Mouse (Mus musculus): Measurements from ENCODE around the gene Olfr1259. TPM values are rescaled to one million over a fixed set of nuclear protein-coding genes. Genes with fewer than 3 reads are reported as not detected.
"Not testable (repeated sequence)": the region's sequence is repeated elsewhere in the genome, so short reads cannot be mapped to it uniquely, and the experiment has no call there.

Olfr1259 gene
- polyA plus RNA-seq (2014; fragmentation: Nextera tagmentation; extraction: Ambion mirVana), result not detected in 2 replicates

- no peaks in the 10 kb centered on the region for H3K36me3 ChIP-seq (ENCODE audit: control insufficient read depth, insufficient read depth, low read length)
- 81% methylated on average over 5 of the region's 5 CpGs for WGBS
- ATAC-seq (ENCODE audit: insufficient number of reproducible peaks, insufficient read depth, low FRiP score, low read depth), result no peak
- H3K4me2 ChIP-seq (ENCODE audit: low read length), result no peak within 1 kb of the TSS
- no peak within 1 kb of the TSS for H3K27ac ChIP-seq (replicated peaks in 1 of 2; ENCODE audit: control insufficient read depth in 1 of 2, insufficient read depth in 1 of 2, low read depth in 2 of 2, low read length in 2 of 2)
- H3K27me3 ChIP-seq (ENCODE audit: control insufficient read depth, insufficient read depth, low read length), result no peaks in the 10 kb centered on the region
- H3K4me1 ChIP-seq (ENCODE audit: control insufficient read depth in 2 of 2, insufficient read depth in 2 of 2, low read length in 2 of 2), result no peaks in the 10 kb centered on the region
- H3K9me3 ChIP-seq (ENCODE audit: control insufficient read depth, low read length), result no peaks in the 10 kb centered on the region
- H3K4me3 ChIP-seq (ENCODE audit: control insufficient read depth in 1 of 2, insufficient read depth in 1 of 2, low read depth in 1 of 2, low read length in 2 of 2), result no peak within 1 kb of the TSS
- no peak within 1 kb of the TSS for H3K9ac ChIP-seq (ENCODE audit: low read length)
Measured at GRCm38 (mm10) chr2:89948564-89948963, at the start of gene Olfr1259. TSS of gene Olfr1259 (minus strand) at chr2:89948664.

- H3K4me3 ChIP-seq (ENCODE audit: control insufficient read depth in 1 of 2, insufficient read depth in 1 of 2, low read depth in 1 of 2, low read length in 2 of 2), result no peak within 1 kb of the TSS
- H3K27ac ChIP-seq (replicated peaks in 1 of 2; ENCODE audit: control insufficient read depth in 1 of 2, insufficient read depth in 1 of 2, low read depth in 2 of 2, low read length in 2 of 2), result no peak within 1 kb of the TSS
- no peaks in the 10 kb centered on the region for H3K4me1 ChIP-seq (ENCODE audit: control insufficient read depth in 2 of 2, insufficient read depth in 2 of 2, low read length in 2 of 2)
- no peaks in the 10 kb centered on the region for H3K9me3 ChIP-seq (ENCODE audit: control insufficient read depth, low read length)
- ATAC-seq (ENCODE audit: insufficient number of reproducible peaks, insufficient read depth, low FRiP score, low read depth), result no peak
- no peak within 1 kb of the TSS for H3K9ac ChIP-seq (ENCODE audit: low read length)
- no peak within 1 kb of the TSS for H3K4me2 ChIP-seq (ENCODE audit: low read length)
- H3K36me3 ChIP-seq (ENCODE audit: control insufficient read depth, insufficient read depth, low read length), result no peaks in the 10 kb centered on the region
- no peaks in the 10 kb centered on the region for H3K27me3 ChIP-seq (ENCODE audit: control insufficient read depth, insufficient read depth, low read length)
Measured at GRCm38 (mm10) chr2:89990921-89991320, 42.5 kb upstream of the Olfr1259 start, which contains the start of gene Olfr1261. TSS of gene Olfr1261 (plus strand) at chr2:89991221.

- 87% methylated on average over 2 of the region's 2 CpGs for WGBS
Measured at GRCm38 (mm10) chr2:89977709-89978108, 29.2 kb upstream of the Olfr1259 start.

GRCm38 (mm10) chr2:89974184-89974583, 25.7 kb upstream of the Olfr1259 start, which contains the start of gene Olfr1260:
TSS of gene Olfr1260 (plus strand) at chr2:89974340.
- Histone ChIP-seq H3K9ac (ENCODE audit: low read length) (no peak within 1 kb of the TSS), H3K4me1 (ENCODE audit: control insufficient read depth in 2 of 2, insufficient read depth in 2 of 2, low read length in 2 of 2) (no peaks in the 10 kb centered on the region), H3K9me3 (ENCODE audit: control insufficient read depth, low read length) (no peaks in the 10 kb centered on the region), H3K36me3 (ENCODE audit: control insufficient read depth, insufficient read depth, low read length) (no peaks in the 10 kb centered on the region), H3K4me2 (ENCODE audit: low read length) (no peak within 1 kb of the TSS), H3K27me3 (ENCODE audit: control insufficient read depth, insufficient read depth, low read length) (no peaks in the 10 kb centered on the region), H3K27ac (replicated peaks in 1 of 2; ENCODE audit: control insufficient read depth in 1 of 2, insufficient read depth in 1 of 2, low read depth in 2 of 2, low read length in 2 of 2) (no peak within 1 kb of the TSS), H3K4me3 (ENCODE audit: control insufficient read depth in 1 of 2, insufficient read depth in 1 of 2, low read depth in 1 of 2, low read length in 2 of 2) (no peak within 1 kb of the TSS)
- WGBS, result 68% methylated on average over 2 of the region's 2 CpGs
- ATAC-seq (ENCODE audit: insufficient number of reproducible peaks, insufficient read depth, low FRiP score, low read depth), result no peak

More at GRCm38 (mm10) chr2:89977709-89978108, 29.2 kb upstream of the Olfr1259 start:
- no peak overlapping the region for H3K4me3 ChIP-seq (ENCODE audit: control insufficient read depth in 1 of 2, insufficient read depth in 1 of 2, low read depth in 1 of 2, low read length in 2 of 2)
- H3K36me3 ChIP-seq (ENCODE audit: control insufficient read depth, insufficient read depth, low read length), result no peaks in the 10 kb centered on the region
- no peaks in the 10 kb centered on the region for H3K9me3 ChIP-seq (ENCODE audit: control insufficient read depth, low read length)
- no peak for ATAC-seq (ENCODE audit: insufficient number of reproducible peaks, insufficient read depth, low FRiP score, low read depth)
- no peak overlapping the region for H3K4me2 ChIP-seq (ENCODE audit: low read length)
- no peak overlapping the region for H3K9ac ChIP-seq (ENCODE audit: low read length)
- no peaks in the 10 kb centered on the region for H3K4me1 ChIP-seq (ENCODE audit: control insufficient read depth in 2 of 2, insufficient read depth in 2 of 2, low read length in 2 of 2)
- H3K27ac ChIP-seq (replicated peaks in 1 of 2; ENCODE audit: control insufficient read depth in 1 of 2, insufficient read depth in 1 of 2, low read depth in 2 of 2, low read length in 2 of 2), result no peak overlapping the region
- no peaks in the 10 kb centered on the region for H3K27me3 ChIP-seq (ENCODE audit: control insufficient read depth, insufficient read depth, low read length)

- H3K4me1 ChIP-seq (ENCODE audit: control insufficient read depth in 2 of 2, insufficient read depth in 2 of 2, low read length in 2 of 2), result no peaks in the 10 kb centered on the region
- no peak for ATAC-seq (ENCODE audit: insufficient number of reproducible peaks, insufficient read depth, low FRiP score, low read depth)
- no peaks in the 10 kb centered on the region for H3K27me3 ChIP-seq (ENCODE audit: control insufficient read depth, insufficient read depth, low read length)
- H3K9me3 ChIP-seq (ENCODE audit: control insufficient read depth, low read length), result no peaks in the 10 kb centered on the region
- no peak within 1 kb of the TSS for H3K4me2 ChIP-seq (ENCODE audit: low read length)
- H3K27ac ChIP-seq (replicated peaks in 1 of 2; ENCODE audit: control insufficient read depth in 1 of 2, insufficient read depth in 1 of 2, low read depth in 2 of 2, low read length in 2 of 2), result no peak within 1 kb of the TSS
- H3K9ac ChIP-seq (ENCODE audit: low read length), result no peak within 1 kb of the TSS
- no peak within 1 kb of the TSS for H3K4me3 ChIP-seq (ENCODE audit: control insufficient read depth in 1 of 2, insufficient read depth in 1 of 2, low read depth in 1 of 2, low read length in 2 of 2)
- H3K36me3 ChIP-seq (ENCODE audit: control insufficient read depth, insufficient read depth, low read length), result no peaks in the 10 kb centered on the region
Measured at GRCm38 (mm10) chr2:89927009-89927408, 21.5 kb downstream of the Olfr1259 start, which contains the start of gene Olfr1258. TSS of gene Olfr1258 (plus strand) at chr2:89927309.

- H3K9me3 ChIP-seq (ENCODE audit: control insufficient read depth, low read length); H3K27me3 ChIP-seq (ENCODE audit: control insufficient read depth, insufficient read depth, low read length); H3K9ac ChIP-seq (ENCODE audit: low read length); H3K4me2 ChIP-seq (ENCODE audit: low read length); H3K27ac ChIP-seq (replicated peaks in 1 of 2; ENCODE audit: control insufficient read depth in 1 of 2, insufficient read depth in 1 of 2, low read depth in 2 of 2, low read length in 2 of 2); H3K36me3 ChIP-seq (ENCODE audit: control insufficient read depth, insufficient read depth, low read length); H3K4me3 ChIP-seq (ENCODE audit: control insufficient read depth in 1 of 2, insufficient read depth in 1 of 2, low read depth in 1 of 2, low read length in 2 of 2); ATAC-seq (ENCODE audit: insufficient number of reproducible peaks, insufficient read depth, low FRiP score, low read depth); H3K4me1 ChIP-seq (ENCODE audit: control insufficient read depth in 2 of 2, insufficient read depth in 2 of 2, low read length in 2 of 2): not testable (repeated sequence)
- 78% methylated on average over 9 of the region's 9 CpGs for WGBS
Measured at GRCm38 (mm10) chr2:89912616-89913015, 35.8 kb downstream of the Olfr1259 start.

Other genes with a start within 250 kb of the Olfr1259 start
- not detected in 2 replicates for gene Olfr1252, start 223.7 kb downstream of the Olfr1259 start, polyA plus RNA-seq (2014; fragmentation: Nextera tagmentation; extraction: Ambion mirVana)
- gene Olfr1253, start 191.6 kb downstream of the Olfr1259 start, polyA plus RNA-seq (2014; fragmentation: Nextera tagmentation; extraction: Ambion mirVana), result not detected in 2 replicates
- gene Olfr1254, start 155.0 kb downstream of the Olfr1259 start, polyA plus RNA-seq (2014; fragmentation: Nextera tagmentation; extraction: Ambion mirVana), result not detected in 2 replicates
- not detected in 2 replicates for gene Olfr1255, start 136.6 kb downstream of the Olfr1259 start, polyA plus RNA-seq (2014; fragmentation: Nextera tagmentation; extraction: Ambion mirVana)
- not detected in 2 replicates for gene Olfr1256, start 107.1 kb downstream of the Olfr1259 start, polyA plus RNA-seq (2014; fragmentation: Nextera tagmentation; extraction: Ambion mirVana)
- not detected in 2 replicates for gene Olfr48, start 100.5 kb downstream of the Olfr1259 start, polyA plus RNA-seq (2014; fragmentation: Nextera tagmentation; extraction: Ambion mirVana)
- not detected in 2 replicates for gene Olfr1257, start 70.2 kb downstream of the Olfr1259 start, polyA plus RNA-seq (2014; fragmentation: Nextera tagmentation; extraction: Ambion mirVana)
- gene Olfr1258, start 21.4 kb downstream of the Olfr1259 start, polyA plus RNA-seq (2014; fragmentation: Nextera tagmentation; extraction: Ambion mirVana), result not detected in 2 replicates
- gene Olfr1260, start 25.7 kb upstream of the Olfr1259 start, polyA plus RNA-seq (2014; fragmentation: Nextera tagmentation; extraction: Ambion mirVana), result not detected in 2 replicates
- not detected in 2 replicates for gene Olfr1261, start 42.6 kb upstream of the Olfr1259 start, polyA plus RNA-seq (2014; fragmentation: Nextera tagmentation; extraction: Ambion mirVana)
- not detected in 2 replicates for gene Olfr1262, start 51.5 kb upstream of the Olfr1259 start, polyA plus RNA-seq (2014; fragmentation: Nextera tagmentation; extraction: Ambion mirVana)
- gene Olfr1263, start 63.5 kb upstream of the Olfr1259 start, polyA plus RNA-seq (2014; fragmentation: Nextera tagmentation; extraction: Ambion mirVana), result not detected in 2 replicates
- not detected in 2 replicates for gene Olfr1264, start 76.9 kb upstream of the Olfr1259 start, polyA plus RNA-seq (2014; fragmentation: Nextera tagmentation; extraction: Ambion mirVana)
- not detected in 2 replicates for gene Olfr1265, start 86.7 kb upstream of the Olfr1259 start, polyA plus RNA-seq (2014; fragmentation: Nextera tagmentation; extraction: Ambion mirVana)
- not detected in 2 replicates for gene Olfr140, start 114.9 kb upstream of the Olfr1259 start, polyA plus RNA-seq (2014; fragmentation: Nextera tagmentation; extraction: Ambion mirVana)
- not detected in 2 replicates for gene Olfr1269, start 172.7 kb upstream of the Olfr1259 start, polyA plus RNA-seq (2014; fragmentation: Nextera tagmentation; extraction: Ambion mirVana)
- not detected in 2 replicates for gene Olfr32, start 193.6 kb upstream of the Olfr1259 start, polyA plus RNA-seq (2014; fragmentation: Nextera tagmentation; extraction: Ambion mirVana)
- not detected in 2 replicates for gene Olfr1270, start 204.4 kb upstream of the Olfr1259 start, polyA plus RNA-seq (2014; fragmentation: Nextera tagmentation; extraction: Ambion mirVana)

All from heart, embryonic 14.5 days (tissue).